Mouse (Mus musculus) layer of hippocampus, adult 2 months (tissue): ENCODE data around the gene B4galt1. TPM values are rescaled to one million over a fixed set of nuclear protein-coding genes. Genes with fewer than 3 reads are reported as not detected.
A peak's percentile ranks its signal among the peaks of the same experiment; 100 is the strongest.
"Not testable (repeated sequence)": the region's sequence is repeated elsewhere in the genome, so short reads cannot be mapped to it uniquely, and the experiment has no call there.

ENCODE experiments used
- DNase-seq, 2 experiments: peaks; one replicate each; pipeline ENCODE4 v3.0.0; 2022; ENCODE audit warnings: low spot score in 2 of 2
- H3K27ac ChIP-seq: fragments of 200-600 bp; 2 replicates; pipeline ENCODE4 v1.8.1; 2022
- H3K4me3 ChIP-seq: fragments of 200-600 bp; 2 replicates; pipeline ENCODE4 v1.8.1; 2022; ENCODE audit warnings: mild to moderate bottlenecking
- CTCF ChIP-seq: fragments of 200-600 bp; conservative IDR thresholded peaks from 2 replicates; pipeline ENCODE4 v1.8.1; 2022; ENCODE audit warnings: antibody characterized with exemption, mild to moderate bottlenecking, moderate library complexity
- total RNA-seq, 2 experiments: library from RNA; stranded (reverse); gene quantifications; 2 replicates each; pipeline ENCODE4 v1.2.3; 2021

Gene B4galt1
- total RNA-seq, 2 experiments from 2014 or later, result 8.5 to 10.8 TPM

DNA sequence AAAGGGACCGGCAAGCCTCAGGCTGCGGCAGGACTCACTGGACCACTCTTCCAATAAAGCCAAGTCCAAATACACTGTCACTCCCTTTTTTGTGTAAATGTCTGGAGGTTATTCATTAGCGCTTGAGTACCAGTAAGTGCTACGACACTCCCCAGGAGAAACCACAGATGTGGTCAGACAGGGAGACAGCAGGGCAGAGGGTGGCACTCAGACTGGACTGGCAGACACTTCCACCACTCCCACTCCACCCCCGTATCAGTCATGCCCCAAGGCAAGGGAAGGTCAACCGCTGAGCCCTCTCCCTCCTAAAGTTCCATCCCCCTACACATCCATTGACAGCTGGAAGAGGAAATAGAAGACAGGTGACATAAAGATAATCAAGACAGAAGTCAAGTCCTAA is 35.4 kb downstream of the B4galt1 start:
- DNase-seq, result no peak
- no peak for TF ChIP-seq CTCF
- Histone ChIP-seq H3K27ac (no peak overlapping the region), H3K4me3 (no peak overlapping the region)

DNA sequence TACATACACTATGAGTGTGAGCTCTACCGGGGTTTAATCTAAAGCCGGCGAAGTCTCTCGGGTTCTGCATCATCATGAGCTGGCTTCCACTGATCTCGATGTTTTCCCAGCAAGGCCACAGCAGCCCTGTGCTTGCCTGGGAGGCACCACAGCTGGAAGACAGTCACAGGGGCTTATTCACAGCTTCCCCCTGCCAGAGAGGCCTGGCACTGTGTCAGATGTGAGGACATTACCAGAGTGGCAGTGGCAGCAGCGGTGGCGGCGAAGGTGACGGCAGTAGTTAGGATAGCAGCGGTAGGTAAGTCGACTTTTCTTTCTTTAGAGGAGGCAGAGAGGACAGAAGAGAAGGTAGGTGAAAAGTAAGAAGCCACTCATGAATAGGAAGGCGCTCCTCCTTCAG is 35.9 kb downstream of the B4galt1 start:
- Histone ChIP-seq H3K4me3 (no peak overlapping the region), H3K27ac (no peak overlapping the region)
- TF ChIP-seq CTCF, result no peak
- DNase-seq, result no peak

- TF ChIP-seq CTCF, result no peak
- H3K27ac ChIP-seq, result no peak overlapping the region
- DNase-seq, result no peak
- H3K4me3 ChIP-seq, result no peak overlapping the region
Observed at GRCm38 (mm10) chr4:40815775-40816372, 37.9 kb downstream of the B4galt1 start.

GRCm38 (mm10) chr4:40815120-40815519 is 38.7 kb downstream of the B4galt1 start:
- Histone ChIP-seq H3K27ac (no peak overlapping the region), H3K4me3 (no peak overlapping the region)
- no peak for TF ChIP-seq CTCF
- DNase-seq, result no peak

GRCm38 (mm10) chr4:40814359-40814758 is 39.4 kb downstream of the B4galt1 start:
- no peak for TF ChIP-seq CTCF
- Histone ChIP-seq H3K27ac (no peak overlapping the region), H3K4me3 (no peak overlapping the region)
- DNase-seq, result no peak

DNA sequence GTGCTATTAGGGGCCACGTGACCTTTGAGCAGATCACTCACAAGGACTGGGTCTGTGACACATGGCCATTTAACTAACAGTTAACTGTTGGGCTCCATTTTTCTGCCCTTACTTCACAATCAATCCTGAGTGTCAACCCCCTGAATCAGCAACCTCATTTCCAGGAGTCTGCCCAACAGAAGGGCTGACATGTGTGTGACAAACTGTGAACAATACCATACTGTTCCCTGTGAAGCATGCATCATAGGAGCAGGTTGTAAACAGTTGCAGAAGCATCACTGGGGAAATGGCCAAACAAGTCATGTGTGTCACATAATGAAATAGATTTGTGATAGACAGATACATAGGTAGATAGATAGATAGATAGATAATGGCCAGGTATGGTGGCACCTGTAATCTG is 40.9 kb downstream of the B4galt1 start:
- no peak overlapping the region for H3K4me3 ChIP-seq
- TF ChIP-seq CTCF, result no peak
- peak; percentile 7 to 24 for DNase-seq
- no peak overlapping the region for H3K27ac ChIP-seq

GRCm38 (mm10) chr4:40810481-40810880 is 43.3 kb downstream of the B4galt1 start:
- H3K27ac ChIP-seq, result no peak overlapping the region
- no peak for TF ChIP-seq CTCF
- no peak for DNase-seq
- H3K4me3 ChIP-seq, result no peak overlapping the region

- H3K27ac ChIP-seq, result no peak overlapping the region
- no peak for DNase-seq
- no peak for TF ChIP-seq CTCF
- H3K4me3 ChIP-seq, result no peak overlapping the region
Observed at GRCm38 (mm10) chr4:40807382-40807781, 46.4 kb downstream of the B4galt1 start.

DNA sequence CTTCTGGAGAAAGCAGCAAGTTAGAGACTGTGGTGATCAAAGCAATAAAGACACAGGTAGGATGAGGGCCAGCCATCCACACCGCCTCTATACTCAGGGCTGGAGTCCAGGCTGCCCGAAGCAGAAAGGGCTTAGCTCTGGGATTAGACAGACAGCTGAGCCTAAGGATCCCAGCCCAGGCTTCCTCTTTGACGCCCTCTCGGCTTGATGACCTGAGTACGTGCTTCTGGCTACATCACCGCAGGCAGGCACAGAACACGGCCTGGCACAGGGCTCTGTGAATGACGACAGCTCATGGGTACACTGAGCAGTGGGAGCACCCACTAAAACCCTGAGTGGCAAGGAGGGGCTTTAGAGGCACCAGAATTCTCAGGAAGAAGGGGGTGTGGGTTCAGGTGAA is 48.4 kb downstream of the B4galt1 start:
- Histone ChIP-seq H3K4me3 (no peak overlapping the region), H3K27ac (no peak overlapping the region)
- no peak for DNase-seq
- no peak for TF ChIP-seq CTCF

- no peak for TF ChIP-seq CTCF
- Histone ChIP-seq H3K4me3 (no peak overlapping the region), H3K27ac (no peak overlapping the region)
- no peak for DNase-seq
Observed at GRCm38 (mm10) chr4:40802787-40803186, 51.0 kb downstream of the B4galt1 start.

- no peak overlapping the region for H3K27ac ChIP-seq
- no peak overlapping the region for H3K4me3 ChIP-seq
- no peak for DNase-seq
- no peak for TF ChIP-seq CTCF
Observed at GRCm38 (mm10) chr4:40801908-40802307, 51.9 kb downstream of the B4galt1 start.

- DNase-seq, result no peak
- Histone ChIP-seq H3K4me3 (no peak overlapping the region), H3K27ac (no peak overlapping the region)
- TF ChIP-seq CTCF, result no peak
Observed at GRCm38 (mm10) chr4:40800873-40801272, 52.9 kb downstream of the B4galt1 start.

- DNase-seq, result not testable (repeated sequence)
Observed at GRCm38 (mm10) chr4:40798833-40799555, 54.8 kb downstream of the B4galt1 start.

GRCm38 (mm10) chr4:40795761-40796160 is 58.0 kb downstream of the B4galt1 start:
- no peak overlapping the region for H3K27ac ChIP-seq
- TF ChIP-seq CTCF, result no peak
- DNase-seq, result no peak
- no peak overlapping the region for H3K4me3 ChIP-seq

More at GRCm38 (mm10) chr4:40798833-40799555, 54.8 kb downstream of the B4galt1 start:
- not testable (repeated sequence) for H3K4me3 ChIP-seq, H3K27ac ChIP-seq
